Mouse (Mus musculus) yolk sac, embryonic 10.5 days (tissue): ENCODE measurements at regions not wholly inside any gene's neighbourhood (a gene's known extent, or its start where the extent isn't known, plus 50 kb on each side); places are given as distances from the start of the nearest gene placed in this dataset.

Experiments
- DNase-seq: peaks from one replicate; pipeline ENCODE4 v3.0.0-alpha.2; 2017; ENCODE audit warnings: low spot score

- no peak for DNase-seq
Measured at GRCm38 (mm10) chr14:115010877-115011276, 81.1 kb upstream of the Gpc5 start.

GRCm38 (mm10) chr14:115015299-115015698, 76.7 kb upstream of the Gpc5 start:
- DNase-seq = no peak

GRCm38 (mm10) chr14:115017410-115018153, 74.4 kb upstream of the Gpc5 start:
- DNase-seq = peak; percentile 42

- DNase-seq = no peak
Measured at GRCm38 (mm10) chr14:115028011-115028410, 64.0 kb upstream of the Gpc5 start.

- no peak for DNase-seq
Measured at GRCm38 (mm10) chr14:115031734-115032133, 60.3 kb upstream of the Gpc5 start.

- no peak for DNase-seq
Measured at GRCm38 (mm10) chr14:115033375-115033969, 58.5 kb upstream of the Gpc5 start.

GRCm38 (mm10) chr14:115034718-115035437, 57.1 kb upstream of the Gpc5 start:
- no peak for DNase-seq

GRCm38 (mm10) chr14:115037086-115037793, 54.8 kb upstream of the Gpc5 start:
- DNase-seq = no peak

GRCm38 (mm10) chr14:115038788-115039187, 53.2 kb upstream of the Gpc5 start:
- no peak for DNase-seq

GRCm38 (mm10) chr14:115039524-115039923, 52.5 kb upstream of the Gpc5 start:
- DNase-seq = no peak

- DNase-seq = peak; percentile 76
Measured at GRCm38 (mm10) chr14:115040091-115040571, 51.9 kb upstream of the Gpc5 start.

- DNase-seq = peak; percentile 94
Measured at GRCm38 (mm10) chr14:115040578-115041206, 51.3 kb upstream of the Gpc5 start.

- DNase-seq = peak; percentile 13
Measured at GRCm38 (mm10) chr14:115041336-115042054, 50.5 kb upstream of the Gpc5 start.

- peak; percentile 86 for DNase-seq
Measured at GRCm38 (mm10) chr14:115042055-115042564, 49.9 kb upstream of the Gpc5 start.
